Mouse (Mus musculus): ENCODE data around the gene Camkv. TPM values are rescaled to one million over a fixed set of nuclear protein-coding genes. Genes with fewer than 3 reads are reported as not detected.
A peak's percentile ranks its signal among the peaks of the same experiment; 100 is the strongest.

The Camkv gene
- polyA plus RNA-seq, 1 experiment from 2014 or later = 1.9 TPM

GRCm38 (mm10) chr9:107949184-107949921 lies 13.9 kb downstream of the Camkv start:
- Histone ChIP-seq H3K9ac (ENCODE audit: low read length) (no peak overlapping the region), H3K36me3 (ENCODE audit: control insufficient read depth, insufficient read depth, low read length) (no peaks in the 10 kb centered on the region), H3K9me3 (ENCODE audit: control insufficient read depth, low read length) (no peaks in the 10 kb centered on the region), H3K27me3 (replicated peaks; ENCODE audit: control insufficient read depth, insufficient read depth, low read length) (no peaks in the 10 kb centered on the region), H3K4me3 (ENCODE audit: low read depth, low read length) (no peak overlapping the region), H3K4me2 (ENCODE audit: low read length) (no peak overlapping the region), H3K4me1 (replicated peaks; ENCODE audit: control insufficient read depth, insufficient read depth, low read length) (peaks cover 12% of the 10 kb centered on the region; the same call in 1 of the 2 replicates), H3K27ac (ENCODE audit: low read depth) (no peak overlapping the region)
- ATAC-seq (replicated peaks; ENCODE audit: low FRiP score, low TSS enrichment, low read depth) (no peak), DNase-seq (ENCODE audit: low spot score) (no peak)
- 81% methylated on average over 13 of the region's 13 CpGs for WGBS

DNA sequence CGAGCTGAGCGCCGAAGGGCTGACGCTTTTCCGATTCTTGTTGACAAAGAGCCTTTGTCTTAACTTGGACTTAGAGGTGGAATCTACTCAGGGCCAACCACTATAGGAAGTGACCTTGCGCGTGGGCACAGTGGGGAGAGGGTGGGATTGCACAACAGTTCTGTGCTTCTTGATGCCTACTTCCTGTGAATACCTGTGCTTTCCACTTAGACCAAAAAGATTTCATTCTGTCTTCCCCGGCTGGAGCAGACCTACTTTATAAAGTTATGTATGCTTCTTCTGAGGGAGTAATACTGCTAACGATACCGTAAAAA lies 14.4 kb downstream of the Camkv start, which contains the start of gene Traip:
Gene Traip, plus strand, starts transcription at position 215 of the 314 bp plus-strand sequence.
- ATAC-seq (replicated peaks; ENCODE audit: low FRiP score, low TSS enrichment, low read depth) (no peak), DNase-seq (ENCODE audit: low spot score) (no peak)
- Histone ChIP-seq H3K9me3 (ENCODE audit: control insufficient read depth, low read length) (no peaks in the 10 kb centered on the region), H3K36me3 (ENCODE audit: control insufficient read depth, insufficient read depth, low read length) (no peaks in the 10 kb centered on the region), H3K27ac (ENCODE audit: low read depth) (peak within 1 kb of the TSS; percentile 61), H3K9ac (ENCODE audit: low read length) (peak within 1 kb of the TSS; percentile 56), H3K27me3 (replicated peaks; ENCODE audit: control insufficient read depth, insufficient read depth, low read length) (no peaks in the 10 kb centered on the region), H3K4me3 (ENCODE audit: low read depth, low read length) (peak within 1 kb of the TSS; percentile 66), H3K4me2 (ENCODE audit: low read length) (peak within 1 kb of the TSS; percentile 64), H3K4me1 (replicated peaks; ENCODE audit: control insufficient read depth, insufficient read depth, low read length) (peaks cover 12% of the 10 kb centered on the region; the same call in 1 of the 2 replicates)
- WGBS = 92% methylated on average over 10 of the region's 10 CpGs

- ATAC-seq (replicated peaks; ENCODE audit: low FRiP score, low TSS enrichment, low read depth) (peak; percentile 93), DNase-seq (ENCODE audit: low spot score) (peak; percentile 89)
- Histone ChIP-seq H3K9ac (ENCODE audit: low read length) (peak overlapping the region; percentile 56), H3K27ac (ENCODE audit: low read depth) (peak overlapping the region; percentile 61), H3K36me3 (ENCODE audit: control insufficient read depth, insufficient read depth, low read length) (no peaks in the 10 kb centered on the region), H3K9me3 (ENCODE audit: control insufficient read depth, low read length) (no peaks in the 10 kb centered on the region), H3K4me3 (ENCODE audit: low read depth, low read length) (peak overlapping the region; percentile 66), H3K27me3 (replicated peaks; ENCODE audit: control insufficient read depth, insufficient read depth, low read length) (no peaks in the 10 kb centered on the region), H3K4me2 (ENCODE audit: low read length) (peak overlapping the region; percentile 64), H3K4me1 (replicated peaks; ENCODE audit: control insufficient read depth, insufficient read depth, low read length) (peaks cover 12% of the 10 kb centered on the region; the same call in 1 of the 2 replicates)
- WGBS = 11% methylated on average over 45 of the region's 45 CpGs
These were observed 15.2 kb downstream of the Camkv start for GRCm38 (mm10) chr9:107950460-107951355.

- H3K27ac ChIP-seq (ENCODE audit: low read depth) = no peak overlapping the region
- no peak overlapping the region for H3K4me2 ChIP-seq (ENCODE audit: low read length)
- ATAC-seq (replicated peaks; ENCODE audit: low FRiP score, low TSS enrichment, low read depth) (no peak), DNase-seq (ENCODE audit: low spot score) (no peak)
- no peaks in the 10 kb centered on the region for H3K27me3 ChIP-seq (replicated peaks; ENCODE audit: control insufficient read depth, insufficient read depth, low read length)
- peaks cover 10% of the 10 kb centered on the region; the same call in 1 of the 2 replicates for H3K4me1 ChIP-seq (replicated peaks; ENCODE audit: control insufficient read depth, insufficient read depth, low read length)
- H3K4me3 ChIP-seq (ENCODE audit: low read depth, low read length) = no peak overlapping the region
- H3K36me3 ChIP-seq (ENCODE audit: control insufficient read depth, insufficient read depth, low read length) = peaks cover 41% of the 10 kb centered on the region
- no peaks in the 10 kb centered on the region for H3K9me3 ChIP-seq (ENCODE audit: control insufficient read depth, low read length)
- 78% methylated on average over 6 of the region's 6 CpGs for WGBS
- no peak overlapping the region for H3K9ac ChIP-seq (ENCODE audit: low read length)
These were observed 20.3 kb downstream of the Camkv start for GRCm38 (mm10) chr9:107955613-107956289.

GRCm38 (mm10) chr9:107957141-107957540 lies 21.7 kb downstream of the Camkv start:
- H3K27ac ChIP-seq (ENCODE audit: low read depth) = no peak overlapping the region
- no peak overlapping the region for H3K9ac ChIP-seq (ENCODE audit: low read length)
- H3K4me2 ChIP-seq (ENCODE audit: low read length) = no peak overlapping the region
- no peak overlapping the region for H3K4me3 ChIP-seq (ENCODE audit: low read depth, low read length)
- no peaks in the 10 kb centered on the region for H3K9me3 ChIP-seq (ENCODE audit: control insufficient read depth, low read length)
- no peaks in the 10 kb centered on the region for H3K27me3 ChIP-seq (replicated peaks; ENCODE audit: control insufficient read depth, insufficient read depth, low read length)
- H3K36me3 ChIP-seq (ENCODE audit: control insufficient read depth, insufficient read depth, low read length) = peaks cover 51% of the 10 kb centered on the region
- no peak for ATAC-seq (replicated peaks; ENCODE audit: low FRiP score, low TSS enrichment, low read depth)
- no peak for DNase-seq (ENCODE audit: low spot score)
- WGBS = 65% methylated on average over 6 of the region's 6 CpGs
- no peaks in the 10 kb centered on the region; the same call in 1 of the 2 replicates for H3K4me1 ChIP-seq (replicated peaks; ENCODE audit: control insufficient read depth, insufficient read depth, low read length)

GRCm38 (mm10) chr9:107959896-107960295 lies 24.4 kb downstream of the Camkv start:
- Histone ChIP-seq H3K4me3 (ENCODE audit: low read depth, low read length) (no peak overlapping the region), H3K4me1 (replicated peaks; ENCODE audit: control insufficient read depth, insufficient read depth, low read length) (no peaks in the 10 kb centered on the region), H3K27ac (ENCODE audit: low read depth) (no peak overlapping the region), H3K4me2 (ENCODE audit: low read length) (no peak overlapping the region), H3K9ac (ENCODE audit: low read length) (no peak overlapping the region), H3K9me3 (ENCODE audit: control insufficient read depth, low read length) (no peaks in the 10 kb centered on the region), H3K36me3 (ENCODE audit: control insufficient read depth, insufficient read depth, low read length) (peaks cover 63% of the 10 kb centered on the region), H3K27me3 (replicated peaks; ENCODE audit: control insufficient read depth, insufficient read depth, low read length) (no peaks in the 10 kb centered on the region)
- DNase-seq (ENCODE audit: low spot score) (no peak), ATAC-seq (replicated peaks; ENCODE audit: low FRiP score, low TSS enrichment, low read depth) (no peak)
- 46% methylated on average over 6 of the region's 6 CpGs for WGBS

DNA sequence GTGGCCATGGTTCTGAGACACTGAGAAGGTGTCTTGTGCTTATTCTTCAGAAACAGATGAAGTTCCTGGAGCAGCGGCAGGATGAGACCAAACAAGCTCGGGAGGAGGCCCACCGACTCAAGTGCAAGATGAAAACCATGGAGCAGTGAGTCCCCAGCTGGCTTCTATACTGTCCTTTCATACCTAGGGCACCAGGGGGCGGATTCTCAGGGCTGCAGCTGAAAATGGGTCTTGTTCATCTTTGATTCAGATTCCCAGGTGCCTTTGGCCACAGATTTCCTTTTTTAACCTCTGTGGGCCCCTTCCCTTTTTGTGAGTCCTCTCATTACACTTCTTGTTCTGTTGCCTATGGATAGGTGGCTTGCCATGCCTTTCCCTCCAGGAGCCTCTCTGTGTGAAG lies 25.5 kb downstream of the Camkv start:
- Histone ChIP-seq H3K27ac (ENCODE audit: low read depth) (no peak overlapping the region), H3K9ac (ENCODE audit: low read length) (no peak overlapping the region), H3K4me3 (ENCODE audit: low read depth, low read length) (no peak overlapping the region), H3K4me1 (replicated peaks; ENCODE audit: control insufficient read depth, insufficient read depth, low read length) (no peaks in the 10 kb centered on the region), H3K27me3 (replicated peaks; ENCODE audit: control insufficient read depth, insufficient read depth, low read length) (no peaks in the 10 kb centered on the region), H3K9me3 (ENCODE audit: control insufficient read depth, low read length) (no peaks in the 10 kb centered on the region), H3K36me3 (ENCODE audit: control insufficient read depth, insufficient read depth, low read length) (peaks cover 65% of the 10 kb centered on the region), H3K4me2 (ENCODE audit: low read length) (no peak overlapping the region)
- 80% methylated on average over 4 of the region's 4 CpGs for WGBS
- DNase-seq (ENCODE audit: low spot score) (no peak), ATAC-seq (replicated peaks; ENCODE audit: low FRiP score, low TSS enrichment, low read depth) (no peak)

- DNase-seq (ENCODE audit: low spot score) (no peak), ATAC-seq (replicated peaks; ENCODE audit: low FRiP score, low TSS enrichment, low read depth) (no peak)
- H3K9me3 ChIP-seq (ENCODE audit: control insufficient read depth, low read length) = no peaks in the 10 kb centered on the region
- H3K27ac ChIP-seq (ENCODE audit: low read depth) = no peak overlapping the region
- H3K4me3 ChIP-seq (ENCODE audit: low read depth, low read length) = no peak overlapping the region
- H3K9ac ChIP-seq (ENCODE audit: low read length) = no peak overlapping the region
- 89% methylated on average over 10 of the region's 10 CpGs for WGBS
- no peaks in the 10 kb centered on the region for H3K27me3 ChIP-seq (replicated peaks; ENCODE audit: control insufficient read depth, insufficient read depth, low read length)
- H3K4me1 ChIP-seq (replicated peaks; ENCODE audit: control insufficient read depth, insufficient read depth, low read length) = no peaks in the 10 kb centered on the region
- H3K4me2 ChIP-seq (ENCODE audit: low read length) = no peak overlapping the region
- H3K36me3 ChIP-seq (ENCODE audit: control insufficient read depth, insufficient read depth, low read length) = peaks cover 61% of the 10 kb centered on the region
These were observed 25.9 kb downstream of the Camkv start for GRCm38 (mm10) chr9:107961351-107961762.
